Mouse (Mus musculus) brain, embryonic 14.5 days (tissue): Measurements from ENCODE around the gene Cela3b. TPM values are rescaled to one million over a fixed set of nuclear protein-coding genes. Genes with fewer than 3 reads are reported as not detected.

Source experiments
- DNase-seq: peaks from one replicate; pipeline ENCODE4 v3.0.0-alpha.2; 2011; ENCODE audit warnings: low read depth
- CTCF ChIP-seq: fragments of 200-500 bp; IDR thresholded peaks from 2 replicates; pipeline ENCODE4 v1.5.1; 2012; ENCODE audit warnings: inconsistent platforms, mild to moderate bottlenecking, moderate library complexity, borderline replicate concordance; ENCODE audit not compliant: insufficient read depth, insufficient read length; ENCODE audit errors: extremely low read depth
- POLR2A ChIP-seq: fragments of 200-500 bp; IDR thresholded peaks from 2 replicates; pipeline ENCODE4 v1.6.1; 2012; ENCODE audit warnings: mild to moderate bottlenecking, inconsistent platforms, borderline replicate concordance; ENCODE audit not compliant: poor library complexity, insufficient read depth, insufficient read length, severe bottlenecking; ENCODE audit errors: extremely low read depth
- polyA plus RNA-seq: library from polyadenylated mRNA; depleted of rRNA; stranded (reverse); fragments of >200 nt; gene quantifications from 2 replicates; pipeline ENCODE4 v1.2.3, GENCODE M21; 2012

Gene Cela3b
- polyA plus RNA-seq, 1 experiment = not detected

DNA sequence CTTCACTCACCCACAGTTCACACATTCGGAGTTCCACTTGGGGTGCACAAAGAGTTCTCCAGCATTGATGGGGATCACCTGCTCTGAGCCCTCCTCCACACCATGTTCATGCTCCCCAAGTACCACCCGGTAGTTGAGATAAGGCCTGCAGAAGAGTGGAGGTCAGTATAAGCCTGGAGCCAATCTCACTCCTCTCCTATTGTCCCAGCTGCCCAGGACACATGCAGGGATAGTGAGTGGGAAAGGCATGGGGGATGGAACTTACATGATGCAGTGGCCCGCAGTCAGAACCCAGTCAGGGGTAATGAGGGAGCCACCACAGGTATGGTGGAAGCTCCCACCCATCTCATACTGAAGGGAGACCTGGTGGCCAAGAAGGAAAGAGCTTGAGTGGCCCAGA lies 24.8 kb downstream of the Cela3b start:
- no peak for DNase-seq
- no peak for TF ChIP-seq CTCF
- no peak for TF ChIP-seq POLR2A

DNA sequence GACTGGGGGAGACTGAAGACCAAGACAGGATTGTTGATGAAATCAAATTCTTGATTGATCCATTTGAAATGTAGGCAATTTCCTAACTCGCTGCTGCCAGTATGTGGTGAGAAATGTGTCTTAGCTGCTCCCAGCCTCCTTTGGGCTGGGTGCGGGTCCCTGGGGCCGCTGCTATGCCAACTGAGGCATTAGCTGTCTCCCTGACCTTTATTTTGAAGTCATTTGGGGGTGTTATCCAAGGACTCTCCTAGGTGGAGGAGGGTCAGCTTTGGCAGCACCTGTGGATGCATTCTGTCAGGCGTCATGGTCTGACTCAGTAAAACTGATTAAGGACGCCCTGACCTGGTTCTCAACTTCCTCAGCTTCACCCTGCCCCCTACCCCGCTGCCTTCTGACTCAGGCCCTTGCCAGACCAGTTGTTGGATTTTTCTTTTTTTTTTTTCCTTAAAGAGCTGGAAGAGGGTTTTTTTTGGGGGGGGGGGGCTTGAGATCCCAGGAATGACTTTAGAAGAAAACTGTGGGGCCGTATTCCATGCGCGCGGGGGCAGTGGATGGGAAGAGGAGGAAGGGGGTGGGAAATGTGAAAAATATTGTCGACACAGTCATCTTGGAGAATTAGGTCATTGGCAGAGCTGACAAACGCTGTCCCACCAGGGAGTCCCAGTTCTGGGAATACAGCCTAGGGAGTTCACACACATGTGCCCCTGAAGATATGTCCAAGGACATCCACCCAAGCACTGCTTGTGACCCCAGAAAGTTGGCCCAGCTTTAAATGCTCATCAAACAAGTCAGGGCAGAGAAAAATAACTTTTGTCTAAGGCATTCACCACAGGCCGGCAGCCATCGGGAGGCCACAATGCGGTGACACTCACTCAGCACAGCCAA lies 33.5 kb downstream of the Cela3b start:
- TF ChIP-seq POLR2A = no peak
- no peak for TF ChIP-seq CTCF
- no peak for DNase-seq

DNA sequence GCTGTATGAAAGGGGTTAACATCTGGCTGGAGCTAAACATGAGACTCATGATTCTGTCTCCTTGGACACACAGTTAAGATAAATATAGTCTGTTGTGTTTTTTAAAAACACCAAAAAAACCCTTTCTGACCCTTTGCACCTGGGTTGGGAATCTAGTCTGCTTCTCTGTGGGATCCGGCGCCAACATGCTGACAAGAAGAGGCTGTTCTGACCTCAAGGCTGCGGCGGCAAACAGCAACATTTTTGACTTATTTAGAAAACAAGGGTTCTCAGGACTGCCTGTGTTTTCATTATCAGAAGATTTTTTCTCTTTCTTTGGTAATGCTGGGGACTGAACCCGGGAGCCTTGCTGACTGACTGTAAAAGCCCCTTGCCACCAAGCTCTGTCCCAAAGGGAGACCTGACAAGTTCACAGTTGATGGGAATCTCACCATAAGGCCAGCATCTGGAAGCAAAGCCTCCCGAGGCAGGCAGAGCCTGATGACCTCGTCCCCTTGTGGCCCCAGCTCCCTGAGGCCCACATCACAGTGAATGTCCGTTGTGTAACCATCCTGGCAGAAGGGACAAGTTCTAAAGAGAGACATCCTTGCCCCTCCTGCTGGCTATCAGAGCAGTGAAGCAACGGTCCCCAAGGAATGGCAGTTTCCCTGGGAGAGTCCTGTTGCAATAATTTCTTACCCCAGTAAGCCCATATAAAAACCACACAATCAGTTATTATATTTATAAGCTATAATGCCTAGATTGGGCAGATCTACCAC lies 36.8 kb downstream of the Cela3b start:
- DNase-seq = no peak
- TF ChIP-seq POLR2A (no peak), CTCF (no peak)

DNA sequence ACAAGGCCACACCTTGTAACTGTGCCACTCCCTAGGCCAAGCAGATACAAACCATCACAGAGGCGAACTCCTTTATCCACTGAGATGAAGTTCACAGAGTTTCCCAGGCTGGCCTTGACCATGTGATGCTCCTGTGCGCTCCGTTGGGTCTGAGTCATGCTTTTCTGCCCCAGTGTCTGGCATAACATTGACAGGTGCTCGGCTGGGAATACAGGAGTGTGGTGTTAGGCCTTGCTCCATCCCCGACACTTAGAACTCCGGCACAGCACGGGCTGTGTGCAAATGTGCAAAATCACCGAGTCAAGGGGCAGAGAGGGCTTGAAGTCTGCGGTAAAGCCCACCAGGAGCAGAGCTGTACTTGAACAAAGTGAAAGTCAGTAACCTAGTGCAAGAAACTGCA lies 37.5 kb downstream of the Cela3b start:
- DNase-seq = no peak

DNA sequence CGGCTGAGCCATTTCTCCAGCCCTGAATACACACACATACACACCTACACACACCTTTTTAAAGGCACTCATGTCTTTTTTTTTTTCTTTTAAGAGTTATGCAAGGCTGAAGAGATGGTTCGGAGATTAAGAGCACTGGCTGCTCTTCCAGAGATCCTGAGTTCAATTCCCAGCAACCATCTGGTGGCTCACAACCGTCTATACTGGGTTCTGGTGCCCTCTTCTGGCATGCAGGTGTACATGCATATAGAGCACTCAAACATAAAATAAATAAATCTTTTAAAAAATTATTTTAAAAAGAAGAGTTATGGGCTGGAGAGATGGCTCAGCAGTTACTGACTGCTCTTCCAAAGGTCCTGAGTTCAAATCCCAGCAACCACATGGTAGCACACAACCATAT lies 39.1 kb downstream of the Cela3b start:
- no peak for DNase-seq
- TF ChIP-seq CTCF (0 out of 2 replicates have a peak, but pooled peaks have one; percentile 3), POLR2A (no peak)

More for the DNA sequence above, 37.5 kb downstream of the Cela3b start:
- TF ChIP-seq POLR2A (no peak), CTCF (no peak)

DNA sequence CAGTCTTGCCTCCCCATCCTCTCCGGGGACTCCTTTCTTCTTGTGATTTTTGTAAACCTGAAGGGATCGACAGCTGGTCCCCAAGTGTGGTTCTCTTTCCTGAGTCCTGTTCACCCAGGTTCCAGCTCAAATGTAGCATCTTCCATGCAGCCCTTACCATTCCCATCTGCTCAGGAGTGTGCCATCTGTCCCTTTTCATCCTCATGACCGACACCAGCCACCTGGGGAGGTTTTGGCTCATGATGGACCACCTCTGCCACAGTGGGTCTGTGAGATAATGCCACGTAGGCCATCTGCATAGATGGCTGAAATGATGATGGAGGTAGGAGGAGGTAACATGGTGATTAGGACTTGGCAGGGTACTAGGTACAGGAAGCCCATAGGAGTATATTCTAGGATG lies 40.1 kb downstream of the Cela3b start:
- DNase-seq = no peak

DNA sequence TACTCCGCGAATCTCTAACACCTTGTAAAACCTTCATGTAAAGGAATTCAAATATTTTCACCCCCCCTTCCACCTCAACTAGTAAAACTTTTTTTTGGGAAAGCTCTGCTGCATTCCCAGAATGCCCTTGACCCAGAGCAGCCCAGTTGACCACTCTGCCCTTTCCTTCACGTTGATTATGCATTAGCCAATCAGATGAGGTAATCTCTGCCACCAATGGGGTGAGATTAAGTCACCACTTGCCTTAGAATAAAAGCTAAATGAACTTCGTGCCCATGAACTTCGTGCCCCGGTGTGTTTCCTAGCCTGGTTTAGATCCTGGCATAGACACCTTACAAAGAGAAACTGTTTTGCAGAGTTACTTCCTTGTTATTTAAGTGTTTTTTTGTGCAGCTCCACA lies 41.4 kb downstream of the Cela3b start:
- TF ChIP-seq POLR2A (no peak), CTCF (no peak)

More for the DNA sequence above, 40.1 kb downstream of the Cela3b start:
- TF ChIP-seq POLR2A (no peak), CTCF (no peak)

DNA sequence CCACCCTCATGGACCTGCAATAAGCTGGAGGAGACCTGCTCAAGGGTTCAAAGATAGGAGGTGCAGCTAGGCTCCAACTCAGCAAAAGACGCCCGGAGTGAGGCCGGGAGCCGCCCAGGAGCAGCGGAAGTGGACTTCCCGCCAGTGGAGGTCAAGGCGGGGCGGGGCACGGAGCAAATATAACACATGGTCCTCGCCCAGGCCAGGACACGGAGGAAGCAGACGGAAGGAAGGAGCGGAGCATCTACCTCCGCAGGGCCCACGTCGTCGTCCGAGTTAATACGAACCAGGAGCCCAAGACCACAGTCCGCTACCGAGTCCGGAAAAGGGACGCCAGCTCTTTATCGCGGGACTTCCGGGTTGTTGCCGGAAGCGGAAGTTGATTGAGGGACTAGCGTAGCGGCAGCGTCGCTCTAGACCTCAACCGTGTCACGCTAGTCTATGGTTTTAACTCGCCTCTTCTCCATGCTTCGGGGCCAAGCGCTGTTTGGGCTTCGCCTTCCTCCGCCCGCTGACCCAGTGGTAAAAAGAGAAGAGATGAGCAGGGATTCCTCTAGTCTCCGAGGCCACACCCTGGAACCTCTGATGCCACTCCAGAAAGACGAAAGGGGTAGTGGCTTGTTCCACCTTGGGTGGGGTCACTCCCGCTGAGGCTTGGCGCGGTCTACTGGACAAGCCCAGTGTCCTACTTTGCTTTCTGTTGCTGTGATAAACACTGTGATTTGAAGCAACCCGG lies 42.1 kb downstream of the Cela3b start:
- peak; percentile 56; the same call in 1 of the 2 replicates for TF ChIP-seq POLR2A
- TF ChIP-seq CTCF = no peak
- DNase-seq = peak; percentile 97

More for the DNA sequence above, 41.4 kb downstream of the Cela3b start:
- DNase-seq = peak; percentile 15

DNA sequence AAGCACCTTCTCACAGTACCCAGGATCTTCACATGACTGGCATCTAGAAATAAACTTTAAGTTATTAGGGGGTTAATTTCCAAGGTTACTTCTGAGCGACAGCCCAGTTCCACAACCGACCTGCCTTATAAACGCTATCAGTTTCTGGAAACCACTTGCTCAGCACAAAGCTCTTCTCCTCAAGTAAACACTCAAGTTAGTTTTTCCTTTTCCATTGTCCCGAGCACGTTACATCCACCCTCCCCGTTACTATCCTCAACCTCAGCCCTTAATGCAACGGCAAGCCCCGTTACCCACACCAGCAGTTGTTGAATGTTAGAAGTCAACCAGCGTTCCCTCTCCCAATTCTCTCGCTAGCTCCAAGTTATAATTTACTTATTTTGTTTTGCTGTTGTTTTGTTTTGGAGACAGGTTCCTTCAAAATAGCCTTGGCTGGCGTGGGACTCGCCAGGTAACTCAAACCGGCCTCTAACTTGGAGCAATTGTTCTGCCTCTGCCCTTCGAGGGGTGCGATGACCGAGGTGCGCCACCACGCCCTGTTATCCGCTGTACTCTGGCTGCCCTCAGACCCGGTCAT lies 42.8 kb downstream of the Cela3b start:
- DNase-seq = no peak
- TF ChIP-seq CTCF (no peak), POLR2A (no peak)

DNA sequence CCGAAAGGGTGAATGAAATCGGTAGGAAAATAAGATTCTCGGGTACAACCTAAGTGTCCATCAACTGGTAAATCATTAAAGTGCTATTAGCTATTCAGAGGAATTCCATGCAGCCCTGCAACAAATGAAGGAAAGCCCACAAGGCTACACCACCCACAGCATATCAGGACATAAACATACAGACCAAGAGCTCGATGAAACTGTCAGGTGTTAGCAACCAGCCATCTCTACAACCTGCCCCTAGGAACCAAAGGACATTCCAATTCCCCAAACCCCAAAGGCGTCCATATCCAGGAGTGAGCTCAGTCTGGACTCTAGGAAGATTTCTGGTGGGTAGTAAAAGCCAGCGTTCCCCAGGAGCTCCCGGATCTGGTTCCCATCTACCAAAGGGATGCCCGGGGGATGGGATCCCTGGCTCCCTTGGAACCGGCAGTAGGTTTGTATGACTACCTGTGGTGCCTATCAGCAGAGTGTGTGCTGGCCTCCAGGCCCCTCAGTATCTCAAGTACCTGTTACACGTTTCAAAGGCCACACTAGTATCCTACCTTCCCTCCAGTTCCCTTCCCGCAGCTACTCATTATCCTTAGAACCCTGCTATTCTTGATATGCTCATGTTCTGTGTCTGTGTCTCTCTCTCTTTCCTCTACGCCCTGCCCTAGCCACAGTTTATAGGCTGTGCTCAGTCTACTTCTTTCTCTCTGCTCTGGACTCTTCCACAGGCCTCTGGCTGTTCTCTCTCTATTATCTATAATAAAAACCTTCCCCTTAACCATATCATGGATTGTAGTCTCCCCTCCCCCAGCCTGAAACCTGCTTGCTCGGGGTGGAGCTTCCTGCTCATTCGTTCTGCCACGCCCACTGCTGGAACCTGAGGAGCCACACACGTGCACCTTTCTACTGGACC lies 49.4 kb downstream of the Cela3b start:
- DNase-seq = no peak
- TF ChIP-seq CTCF (no peak), POLR2A (no peak)
